Mouse (Mus musculus): ENCODE results near the gene Hadhb. TPM values are rescaled to one million over a fixed set of nuclear protein-coding genes. Genes with fewer than 3 reads are reported as not detected.
"Not testable (repeated sequence)": the region's sequence is repeated elsewhere in the genome, so short reads cannot be mapped to it uniquely, and the experiment has no call there.

Hadhb gene
- total RNA-seq, 2 experiments from 2014 or later: 228 TPM

- DNase-seq (ENCODE audit: low spot score in 2 of 2): no peak
These were observed 17.1 kb downstream of the Hadhb start for GRCm38 (mm10) chr5:30172115-30172514.

GRCm38 (mm10) chr5:30172931-30173692, 18.1 kb downstream of the Hadhb start:
- no peak for DNase-seq (ENCODE audit: low spot score in 2 of 2)

DNA sequence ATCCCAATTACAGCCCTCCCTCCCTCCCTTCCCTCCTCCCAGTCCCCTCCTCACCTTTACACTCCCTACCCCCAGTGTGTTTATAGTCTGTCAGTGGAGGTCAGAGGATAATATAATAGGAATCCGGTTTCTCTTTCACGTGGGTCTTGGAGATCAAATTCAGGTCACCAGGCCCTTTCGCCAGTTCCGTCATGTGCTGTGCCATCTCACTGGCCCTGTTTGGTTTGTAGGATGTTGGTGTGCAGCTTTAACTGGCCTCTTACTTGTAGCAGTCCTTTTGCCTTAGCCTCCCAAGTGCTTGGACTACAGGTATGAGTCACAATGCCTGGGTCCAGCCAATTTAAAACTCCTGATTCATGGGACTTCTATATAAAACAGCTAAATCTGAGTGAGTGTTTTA, 20.8 kb downstream of the Hadhb start:
- no peak for DNase-seq (ENCODE audit: low spot score in 2 of 2)

- DNase-seq (ENCODE audit: low spot score in 2 of 2): no peak
These were observed 32.8 kb downstream of the Hadhb start for GRCm38 (mm10) chr5:30187687-30188485.

GRCm38 (mm10) chr5:30192452-30192851, 37.4 kb downstream of the Hadhb start:
- DNase-seq (ENCODE audit: low spot score in 2 of 2): no peak

DNA sequence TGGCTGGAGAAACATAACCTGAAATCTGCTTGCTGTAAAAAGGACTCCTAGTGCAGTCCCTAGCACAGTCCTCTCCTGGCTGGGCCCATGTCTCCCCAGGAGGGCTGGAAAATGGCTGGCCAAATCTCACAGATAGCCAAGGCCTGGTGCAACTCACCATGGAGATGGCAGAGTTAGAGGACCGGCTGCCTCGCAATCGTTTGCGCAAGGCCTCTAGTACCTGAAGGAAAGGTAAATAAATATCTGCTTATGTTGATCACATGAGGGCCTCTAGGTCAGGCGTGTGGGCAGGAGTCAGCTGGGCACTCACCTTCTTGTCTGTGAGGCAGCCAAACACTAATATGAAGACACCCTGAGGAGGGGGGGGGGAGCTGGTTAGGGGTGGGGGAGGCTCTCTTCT, 40.3 kb downstream of the Hadhb start:
- no peak for DNase-seq (ENCODE audit: low spot score in 2 of 2)

DNA sequence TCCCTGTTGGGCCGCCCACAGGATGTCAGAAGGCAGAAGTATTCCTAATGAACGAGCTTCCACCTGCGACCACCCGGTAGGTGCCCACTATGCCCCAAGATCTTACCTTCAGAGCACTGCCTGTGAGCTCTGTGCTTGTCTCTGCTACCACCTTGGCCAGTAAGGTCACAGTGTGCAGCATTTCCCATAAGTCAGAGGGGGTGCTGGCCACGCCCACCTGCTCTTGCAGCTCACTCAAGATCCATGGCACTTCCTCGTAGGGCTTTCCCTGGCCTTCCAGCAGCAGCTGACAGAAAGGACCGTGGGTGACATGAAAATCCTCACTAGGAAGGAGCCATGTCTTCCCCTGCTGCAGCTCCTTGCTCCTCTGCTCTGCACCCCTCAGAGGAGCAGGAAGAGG, 43.2 kb downstream of the Hadhb start:
- DNase-seq (ENCODE audit: low spot score in 2 of 2): no peak

DNA sequence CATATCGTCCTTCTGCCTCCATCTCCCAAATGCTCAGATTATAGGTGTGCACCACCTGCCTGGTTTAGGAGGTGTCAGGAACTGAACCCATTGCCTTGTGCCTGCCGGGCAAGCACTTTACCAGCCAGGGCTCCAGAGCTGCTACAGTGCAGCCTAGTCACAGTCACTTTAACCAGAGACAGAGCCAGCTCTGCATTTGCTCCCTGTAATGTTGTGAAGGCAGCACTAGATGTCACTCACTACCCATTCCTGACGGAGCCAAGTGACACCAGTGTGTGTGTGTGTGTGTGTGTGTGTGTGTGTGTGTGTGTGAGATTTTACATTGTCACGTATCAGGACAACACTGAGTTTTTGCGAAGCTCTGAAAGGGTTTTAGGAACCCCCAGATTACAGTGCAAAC, 46.5 kb downstream of the Hadhb start:
- peak in 1 of 2 experiments; percentile 43 for DNase-seq (ENCODE audit: low spot score in 2 of 2)

GRCm38 (mm10) chr5:30202221-30202620, 47.2 kb downstream of the Hadhb start:
- no peak for DNase-seq (ENCODE audit: low spot score in 2 of 2)

DNA sequence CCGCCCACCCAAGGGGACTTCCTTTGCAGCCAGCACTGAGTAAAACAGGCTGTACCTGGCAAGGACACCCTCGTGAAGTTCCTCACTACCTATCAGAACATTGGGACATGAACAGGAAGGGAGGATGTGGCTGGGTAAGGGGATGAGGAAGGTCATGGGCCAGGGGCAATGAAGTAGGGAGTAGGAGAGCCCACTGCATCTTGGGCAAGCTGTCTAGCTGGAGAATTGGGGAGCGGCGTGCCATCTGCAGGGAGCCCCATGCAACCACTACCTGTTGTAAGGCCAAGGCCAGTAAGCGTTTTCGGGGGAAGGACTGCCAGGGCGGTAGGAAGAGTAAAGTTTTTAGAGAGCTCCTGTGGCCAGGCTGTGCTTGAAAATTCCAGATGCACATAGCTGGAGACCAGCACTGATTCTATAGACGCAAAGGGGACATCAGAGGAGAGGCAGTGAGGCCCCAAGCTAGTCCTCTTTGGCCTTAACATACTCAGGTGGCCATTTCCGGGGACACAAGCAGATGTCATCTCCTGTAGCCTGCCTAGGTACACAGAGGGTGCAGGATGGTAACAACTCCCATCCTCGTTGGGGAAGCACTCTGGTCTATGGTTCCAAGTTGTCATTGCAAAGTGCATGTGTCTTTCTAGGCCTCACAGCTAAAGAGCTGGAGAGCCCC, 48.3 kb downstream of the Hadhb start:
- DNase-seq (ENCODE audit: low spot score in 2 of 2): no peak

DNA sequence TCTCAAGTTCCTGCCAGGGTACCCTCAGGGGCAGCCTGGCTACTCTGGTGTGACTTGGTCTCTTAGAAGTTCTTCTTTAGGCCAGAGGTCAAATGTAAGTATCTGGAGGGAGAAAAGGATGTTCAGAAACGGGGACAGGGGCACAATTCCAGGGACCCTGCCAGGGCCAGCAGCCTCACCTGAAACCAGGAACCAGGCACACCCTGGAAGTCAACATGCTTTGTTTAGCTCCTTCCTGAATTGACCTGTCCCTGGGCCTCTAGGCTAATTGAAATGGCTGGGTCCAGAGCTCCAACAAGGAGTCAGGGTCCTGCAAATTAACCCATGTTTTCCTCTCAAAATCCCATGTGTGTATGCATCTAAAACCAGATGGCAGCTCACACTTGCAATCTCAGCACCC, 49.4 kb downstream of the Hadhb start:
- DNase-seq (ENCODE audit: low spot score in 2 of 2): no peak

DNA sequence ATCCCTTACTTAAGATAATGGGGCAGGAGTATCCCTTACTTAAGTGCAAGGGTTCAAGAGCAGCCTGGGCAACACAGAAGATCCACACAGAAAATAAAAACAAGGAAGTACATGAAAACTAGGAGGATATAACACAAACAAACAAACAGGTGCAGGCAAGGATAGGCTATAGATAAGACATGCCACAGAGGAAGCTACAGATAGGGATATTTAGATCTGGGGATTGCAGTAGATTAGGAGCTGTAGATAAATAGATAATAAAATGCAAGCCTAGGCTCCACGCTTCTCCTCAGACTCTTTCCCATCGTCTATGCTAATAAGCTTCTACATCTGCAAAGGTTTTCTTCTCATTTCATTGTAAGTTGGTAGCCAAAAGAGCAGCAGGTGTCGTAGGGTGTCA, 50.0 kb downstream of the Hadhb start:
- no peak for DNase-seq (ENCODE audit: low spot score in 2 of 2)

DNA sequence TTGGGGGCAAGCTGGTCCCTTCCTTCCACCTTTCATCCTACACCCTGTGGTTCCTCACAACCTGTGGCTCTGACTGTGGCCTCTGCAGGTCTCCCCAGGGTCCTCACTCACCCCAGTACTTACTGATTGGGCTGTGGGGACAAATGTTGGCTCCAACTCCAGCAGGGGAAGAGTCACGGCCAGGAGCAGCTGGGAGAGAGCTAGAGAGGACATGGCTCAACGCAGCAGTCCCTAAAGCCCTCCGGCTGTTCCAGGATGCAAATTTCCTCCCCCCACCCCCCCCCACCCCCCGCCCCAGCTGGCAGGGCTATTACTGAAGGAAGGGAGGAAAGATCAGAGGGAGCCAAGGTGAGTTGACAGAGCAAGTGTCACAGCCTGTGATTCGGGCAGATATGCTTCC, 50.4 kb downstream of the Hadhb start, which contains the start of gene Adgrf3:
Adgrf3 (minus strand) TSS at position 230 of the 400 bp plus-strand sequence.
- DNase-seq (ENCODE audit: low spot score in 2 of 2): no peak

DNA sequence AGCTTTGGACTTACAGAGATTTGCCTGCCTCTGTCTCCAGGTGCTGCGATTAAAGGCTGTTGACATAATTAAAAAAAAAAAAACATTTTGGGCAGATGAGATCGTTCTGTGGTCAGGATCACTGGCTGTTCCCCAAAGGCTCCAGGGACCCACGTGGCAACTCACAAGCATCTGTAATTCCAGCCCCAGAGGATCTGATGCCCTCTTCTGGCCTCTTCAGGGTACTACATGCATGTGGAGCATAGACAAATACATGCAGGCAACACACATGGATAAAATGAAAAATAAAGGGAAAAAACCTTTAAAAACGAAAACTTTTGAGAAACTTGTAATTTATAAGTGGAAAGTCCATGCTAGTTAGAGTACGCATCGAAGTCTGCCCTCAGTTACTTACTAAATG, 52.2 kb downstream of the Hadhb start:
- no peak for DNase-seq (ENCODE audit: low spot score in 2 of 2)

- DNase-seq (ENCODE audit: low spot score in 2 of 2): not testable (repeated sequence)
These were observed 55.7 kb downstream of the Hadhb start for GRCm38 (mm10) chr5:30210758-30211157.

DNA sequence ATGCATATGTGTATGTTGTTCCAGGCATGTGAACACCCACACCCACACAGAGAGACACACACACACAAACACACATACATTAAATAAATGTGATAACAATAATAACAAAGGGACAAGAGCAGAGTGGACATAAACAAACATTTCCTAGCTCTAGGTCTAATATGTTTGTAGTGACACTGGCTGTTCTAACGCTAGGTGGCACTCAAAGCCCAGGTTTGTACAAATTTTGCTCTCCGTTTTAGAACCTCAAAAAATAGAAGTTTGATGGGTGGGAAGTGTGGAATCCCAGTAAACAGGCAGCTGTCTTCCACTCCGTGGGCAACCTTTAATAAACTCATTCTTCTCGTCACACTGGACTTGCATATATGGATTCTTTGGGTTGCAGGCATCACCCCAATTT, 59.8 kb downstream of the Hadhb start:
- peak in 1 of 2 experiments; percentile 44 for DNase-seq (ENCODE audit: low spot score in 2 of 2)

DNA sequence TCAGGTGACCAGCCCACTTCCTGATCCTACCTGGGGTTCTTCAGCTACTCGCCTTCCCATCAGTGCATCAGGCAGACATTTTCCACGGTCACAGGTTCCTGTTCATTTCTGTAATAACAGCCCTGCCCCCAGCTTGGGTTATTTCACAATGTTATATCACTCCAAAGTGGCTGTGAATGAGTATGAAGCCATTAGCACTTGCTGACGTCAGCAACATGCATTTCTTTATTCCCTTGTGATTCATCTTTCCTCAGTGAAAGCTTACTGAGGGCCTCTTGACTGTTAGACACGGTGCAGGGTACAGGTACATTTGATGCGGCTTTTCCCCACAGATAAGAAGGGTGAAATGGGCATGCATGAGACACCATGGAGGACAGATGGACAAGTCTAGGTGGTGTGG, 60.9 kb downstream of the Hadhb start:
- no peak for DNase-seq (ENCODE audit: low spot score in 2 of 2)

- DNase-seq (ENCODE audit: low spot score in 2 of 2): no peak
These were observed 64.7 kb downstream of the Hadhb start for GRCm38 (mm10) chr5:30219715-30220114.

- DNase-seq (ENCODE audit: low spot score in 2 of 2): no peak
These were observed 65.6 kb downstream of the Hadhb start for GRCm38 (mm10) chr5:30220666-30221065.

DNA sequence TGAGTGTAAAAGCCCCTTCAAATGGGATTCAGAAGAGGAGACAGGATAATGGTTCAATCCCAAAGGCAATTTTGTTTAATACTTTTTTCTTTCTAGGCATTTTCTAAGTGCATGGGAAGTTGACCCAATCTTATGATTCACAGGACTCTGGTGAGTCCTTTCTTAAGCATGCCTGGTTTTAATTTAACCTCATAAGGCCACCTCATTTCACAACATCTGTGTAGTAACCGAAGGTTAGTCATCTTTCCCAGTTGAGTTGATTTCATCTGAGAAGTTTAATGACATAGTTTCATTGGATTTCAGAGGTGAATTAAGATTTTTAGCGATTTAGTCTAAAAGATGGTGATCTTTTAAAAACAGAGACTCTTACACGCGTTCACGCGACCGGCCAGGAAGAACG, 67.6 kb downstream of the Hadhb start:
- no peak for DNase-seq (ENCODE audit: low spot score in 2 of 2)

- peak in 1 of 2 experiments; percentile 26 for DNase-seq (ENCODE audit: low spot score in 2 of 2)
These were observed 75.9 kb downstream of the Hadhb start for GRCm38 (mm10) chr5:30230901-30231300.

- DNase-seq (ENCODE audit: low spot score in 2 of 2): no peak
These were observed 76.8 kb downstream of the Hadhb start for GRCm38 (mm10) chr5:30231891-30232270.

All from gastrocnemius, postnatal 4 days (tissue).